In genomic region chr17:59382225-59383106, GRCm38 (mm10) we compare ENCODE assay signal across 21 mouse cellular contexts.
DNase-seq lines count a peak whose midpoint lies in the region; ATAC-seq and TF ChIP-seq lines count a peak whose summit lies in the region.
"Had no signal": no experiment of that assay in that cellular context is flagged by ENCODE, and none has a peak within 500 bp of the region (broad histone marks: within the 10 kb centered on the region; RNA-seq: fewer than 3 reads in every experiment).

No protein-coding gene starts in this region.

- no peak overlapping the region for H3K9ac ChIP-seq in forebrain, embryonic 13.5 days
- H3K9ac ChIP-seq in forebrain, postnatal 0 days = no peak overlapping the region
- no peak overlapping the region for H3K9ac ChIP-seq in limb, embryonic 11.5 days (ENCODE audit: low read length)
- H3K9ac ChIP-seq in limb, embryonic 13.5 days = no peak overlapping the region
- H3K9ac ChIP-seq: heart, embryonic 15.5 days; hindbrain, embryonic 13.5 days; liver, embryonic 15.5 days; midbrain, embryonic 15.5 days; neural tube, embryonic 13.5 days had no signal

- H3K36me3 ChIP-seq in forebrain, embryonic 13.5 days (ENCODE audit: poor library complexity, severe bottlenecking) = no peaks in the 10 kb centered on the region
- no peaks in the 10 kb centered on the region for H3K36me3 ChIP-seq in forebrain, postnatal 0 days (ENCODE audit: insufficient read depth)
- no peaks in the 10 kb centered on the region for H3K36me3 ChIP-seq in limb, embryonic 11.5 days (ENCODE audit: control insufficient read depth, insufficient read depth, low read length)
- no peaks in the 10 kb centered on the region for H3K36me3 ChIP-seq in limb, embryonic 10.5 days
- H3K36me3 ChIP-seq in limb, embryonic 13.5 days = no peaks in the 10 kb centered on the region
- H3K36me3 ChIP-seq: heart, embryonic 15.5 days; hindbrain, embryonic 13.5 days; liver, embryonic 15.5 days; midbrain, embryonic 15.5 days; neural tube, embryonic 13.5 days had no signal

- DNase-seq in forebrain, postnatal 0 days = no peak
- DNase-seq in limb, embryonic 11.5 days (ENCODE audit: low spot score) = no peak
- no peak for DNase-seq in limb, embryonic 10.5 days (ENCODE audit: low spot score)
- DNase-seq in urinary bladder, postnatal 25 days (ENCODE audit: low spot score) = no peak
- DNase-seq: adrenal gland, postnatal 14 days; cerebellum, adult 9-10 months; heart, postnatal 36 days; kidney, adult 11 months; layer of hippocampus, adult 9-11 months; liver; thymus, adult 18-20 months; thymus, postnatal 36 days had no signal

- H3K9me3 ChIP-seq in forebrain, embryonic 13.5 days (replicated peaks) = no peaks in the 10 kb centered on the region
- no peaks in the 10 kb centered on the region for H3K9me3 ChIP-seq in forebrain, postnatal 0 days (ENCODE audit: low read length)
- H3K9me3 ChIP-seq in limb, embryonic 11.5 days (ENCODE audit: control insufficient read depth, low read length) = no peaks in the 10 kb centered on the region
- no peaks in the 10 kb centered on the region for H3K9me3 ChIP-seq in limb, embryonic 10.5 days (replicated peaks)
- H3K9me3 ChIP-seq in limb, embryonic 13.5 days = no peaks in the 10 kb centered on the region
- H3K9me3 ChIP-seq: heart, embryonic 15.5 days; hindbrain, embryonic 13.5 days; liver, embryonic 15.5 days; midbrain, embryonic 15.5 days; neural tube, embryonic 13.5 days had no signal

- no peaks in the 10 kb centered on the region for H3K27me3 ChIP-seq in forebrain, embryonic 13.5 days
- H3K27me3 ChIP-seq in forebrain, postnatal 0 days (ENCODE audit: insufficient read depth, low read length) = no peaks in the 10 kb centered on the region
- no peaks in the 10 kb centered on the region for H3K27me3 ChIP-seq in limb, embryonic 11.5 days (ENCODE audit: control insufficient read depth, insufficient read depth, low read length)
- no peaks in the 10 kb centered on the region for H3K27me3 ChIP-seq in limb, embryonic 10.5 days (ENCODE audit: low read depth, poor library complexity, severe bottlenecking)
- no peaks in the 10 kb centered on the region for H3K27me3 ChIP-seq in limb, embryonic 13.5 days
- H3K27me3 ChIP-seq: heart, embryonic 15.5 days; hindbrain, embryonic 13.5 days; liver, embryonic 15.5 days; midbrain, embryonic 15.5 days; neural tube, embryonic 13.5 days had no signal

- H3K4me1 ChIP-seq in forebrain, embryonic 13.5 days = peaks cover 14% of the 10 kb centered on the region
- H3K4me1 ChIP-seq in forebrain, postnatal 0 days (ENCODE audit: insufficient read depth) = no peaks in the 10 kb centered on the region
- H3K4me1 ChIP-seq in limb, embryonic 11.5 days (ENCODE audit: control insufficient read depth, insufficient read depth, low read length) = no peaks in the 10 kb centered on the region
- H3K4me1 ChIP-seq in limb, embryonic 10.5 days = 0 out of 2 replicates have a peak, but pooled peaks cover 3% of the 10 kb centered on the region
- H3K4me1 ChIP-seq in limb, embryonic 13.5 days = peaks cover 15% of the 10 kb centered on the region; the same call in 1 of the 2 replicates
- H3K4me1 ChIP-seq: heart, embryonic 15.5 days; hindbrain, embryonic 13.5 days; liver, embryonic 15.5 days; midbrain, embryonic 15.5 days; neural tube, embryonic 13.5 days had no signal

- no peak overlapping the region for H3K4me2 ChIP-seq in forebrain, embryonic 13.5 days
- H3K4me2 ChIP-seq in forebrain, postnatal 0 days (ENCODE audit: low read depth) = no peak overlapping the region
- H3K4me2 ChIP-seq in limb, embryonic 11.5 days (ENCODE audit: low read depth, severe bottlenecking) = no peak overlapping the region
- peak overlapping the region; percentile 14 for H3K4me2 ChIP-seq in limb, embryonic 13.5 days (replicated peaks)
- H3K4me2 ChIP-seq: heart, embryonic 15.5 days; hindbrain, embryonic 13.5 days; liver, embryonic 15.5 days; midbrain, embryonic 15.5 days; neural tube, embryonic 13.5 days had no signal

- 38% methylated on average over 7 of the region's 7 CpGs for WGBS in forebrain, embryonic 13.5 days
- WGBS in forebrain, postnatal 0 days = 35% methylated on average over 7 of the region's 7 CpGs
- 63% methylated on average over 7 of the region's 7 CpGs for WGBS in limb, embryonic 11.5 days
- 80% methylated on average over 7 of the region's 7 CpGs for WGBS in limb, embryonic 10.5 days
- WGBS in limb, embryonic 13.5 days = 38% methylated on average over 7 of the region's 7 CpGs

- no peak overlapping the region for H3K4me3 ChIP-seq in forebrain, embryonic 13.5 days
- H3K4me3 ChIP-seq in forebrain, postnatal 0 days (ENCODE audit: low read depth, low read length) = no peak overlapping the region
- H3K4me3 ChIP-seq in limb, embryonic 11.5 days (ENCODE audit: low read depth, low read length) = no peak overlapping the region
- H3K4me3 ChIP-seq in limb, embryonic 10.5 days = no peak overlapping the region
- no peak overlapping the region for H3K4me3 ChIP-seq in limb, embryonic 13.5 days
- H3K4me3 ChIP-seq: heart, embryonic 15.5 days; hindbrain, embryonic 13.5 days; liver, embryonic 15.5 days; midbrain, embryonic 15.5 days; neural tube, embryonic 13.5 days had no signal

- no peak overlapping the region for H3K27ac ChIP-seq in forebrain, embryonic 13.5 days
- no peak overlapping the region for H3K27ac ChIP-seq in forebrain, postnatal 0 days (ENCODE audit: low read depth, low read length)
- no peak overlapping the region for H3K27ac ChIP-seq in limb, embryonic 11.5 days (replicated peaks; ENCODE audit: low read depth, low read length)
- no peak overlapping the region for H3K27ac ChIP-seq in limb, embryonic 10.5 days
- no peak overlapping the region; the same call in 1 of the 2 replicates for H3K27ac ChIP-seq in limb, embryonic 13.5 days
- H3K27ac ChIP-seq: heart, embryonic 15.5 days; hindbrain, embryonic 13.5 days; liver, embryonic 15.5 days; macrophage; midbrain, embryonic 15.5 days; neural tube, embryonic 13.5 days had no signal

- ATAC-seq in forebrain, embryonic 13.5 days = peak; percentile 78
- no peak for ATAC-seq in forebrain, postnatal 0 days
- ATAC-seq in limb, embryonic 11.5 days (ENCODE audit: insufficient number of reproducible peaks, low FRiP score, low TSS enrichment, low read depth) = 0 out of 2 replicates have a peak, but pooled peaks have one; percentile 39
- ATAC-seq in limb, embryonic 13.5 days (ENCODE audit: low FRiP score, low read depth) = peak; percentile 83
- ATAC-seq in cerebellum, adult (ENCODE audit: insufficient number of reproducible peaks, low FRiP score, low TSS enrichment) = no peak
- ATAC-seq: midbrain, embryonic 15.5 days had no signal

- no peak for TF ChIP-seq CTCF in forebrain, postnatal 0 days (IDR thresholded peaks at IDR 0.05; ENCODE audit: low read depth)

Comparison
In these comparisons a context has a peak if more than half of its experiments do, and no peak if none do; other contexts are left out.
1. ATAC-seq: peak in forebrain, embryonic 13.5 days (single experiment), limb, embryonic 11.5 days (single experiment) and limb, embryonic 13.5 days (single experiment); none in forebrain, postnatal 0 days (single experiment) and cerebellum, adult (single experiment).